Comparison of ENCODE assay signal across 16 mouse cellular contexts in genomic region chr15:95209186-95209585, GRCm38 (mm10).
"Had no signal": no experiment of that assay in that cellular context is flagged by ENCODE, and none has a peak within 500 bp of the region (broad histone marks: within the 10 kb centered on the region; RNA-seq: fewer than 3 reads in every experiment).

No protein-coding gene starts in this region.

- H3K9me3 ChIP-seq: limb, embryonic 15.5 days; midbrain, embryonic 10.5 days; neural tube, embryonic 15.5 days had no signal

- H3K4me3 ChIP-seq: limb, embryonic 15.5 days; liver, embryonic 12.5 days; midbrain, embryonic 10.5 days; myocyte; neural tube, embryonic 15.5 days had no signal

- H3K36me3 ChIP-seq: limb, embryonic 15.5 days; liver, embryonic 12.5 days; midbrain, embryonic 10.5 days; neural tube, embryonic 15.5 days had no signal

- H3K27me3 ChIP-seq: limb, embryonic 15.5 days; liver, embryonic 12.5 days; neural tube, embryonic 15.5 days had no signal

- H3K4me2 ChIP-seq: limb, embryonic 15.5 days; liver, embryonic 12.5 days; lung, embryonic 14.5 days; neural tube, embryonic 15.5 days had no signal

- H3K4me1 ChIP-seq: limb, embryonic 15.5 days; liver, embryonic 12.5 days; midbrain, embryonic 10.5 days; neural tube, embryonic 15.5 days had no signal

- H3K9ac ChIP-seq: limb, embryonic 15.5 days; liver, embryonic 12.5 days; lung, embryonic 14.5 days; neural tube, embryonic 15.5 days had no signal

- DNase-seq: kidney, postnatal 25 days; layer of hippocampus, adult 9-11 months; layer of hippocampus, postnatal 36 days; lung, embryonic 14.5 days; lung, postnatal 10 days; lung, postnatal 4 days; midbrain, embryonic 14.5 days; right cerebral cortex, adult 18-20 months; right cerebral cortex, postnatal 25 days; thymus, postnatal 4 days had no signal

- H3K27ac ChIP-seq: limb, embryonic 15.5 days; liver, embryonic 12.5 days; midbrain, embryonic 10.5 days; neural tube, embryonic 15.5 days; stomach, postnatal 0 days had no signal

- ATAC-seq: liver, embryonic 12.5 days had no signal
